Mouse (Mus musculus) MEL (cell line): ENCODE data around the gene Ptprj.

Experiments
- CTCF ChIP-seq, 3 experiments: IDR thresholded peaks in 2 of 3; conservative IDR thresholded peaks in 1 of 3; 2 replicates each; pipeline ENCODE4 v1.5.1; 2011 to 2012; ENCODE audit warnings: low read length in 3 of 3, low read depth in 2 of 3, mild to moderate bottlenecking in 2 of 3, improper control_type of control experiment in 1 of 3, inconsistent platforms in 1 of 3, mixed read lengths in 1 of 3, moderate library complexity in 1 of 3; ENCODE audit not compliant: control insufficient read depth in 1 of 3, insufficient read depth in 1 of 3, poor library complexity in 1 of 3, severe bottlenecking in 1 of 3
- EP300 ChIP-seq, 2 experiments: IDR thresholded peaks; 2 replicates each; pipeline ENCODE4 v1.6.1; 2011; ENCODE audit warnings: improper control_type of control experiment in 2 of 2, low read length in 2 of 2, low read depth in 1 of 2, mild to moderate bottlenecking in 1 of 2
- ETS1 ChIP-seq: IDR thresholded peaks from 2 replicates; pipeline ENCODE4 v1.6.1; 2012; ENCODE audit warnings: low read depth, mild to moderate bottlenecking, inconsistent platforms, low read length, improper control_type of control experiment, moderate library complexity
- GATA1 ChIP-seq: IDR thresholded peaks from 2 replicates; pipeline ENCODE4 v1.6.1; 2011; ENCODE audit warnings: low read depth, low read length, improper control_type of control experiment
- NRF1 ChIP-seq: IDR thresholded peaks from 2 replicates; pipeline ENCODE4 v1.6.1; 2014; ENCODE audit warnings: low read depth, mild to moderate bottlenecking, inconsistent platforms, low read length, improper control_type of control experiment, moderate library complexity; ENCODE audit not compliant: poor library complexity, insufficient read depth, severe bottlenecking
- POLR2A ChIP-seq, 2 experiments: IDR thresholded peaks; 2 replicates each; pipeline ENCODE4 v1.6.1; 2011 to 2012; ENCODE audit warnings: low read length in 2 of 2, mild to moderate bottlenecking in 2 of 2, control low read depth in 1 of 2, improper control_type of control experiment in 1 of 2, low read depth in 1 of 2, moderate library complexity in 1 of 2; ENCODE audit not compliant: control insufficient read depth in 1 of 2, insufficient read depth in 1 of 2, poor library complexity in 1 of 2
- RAD21 ChIP-seq: IDR thresholded peaks from 2 replicates; pipeline ENCODE4 v1.6.1; 2011; ENCODE audit warnings: mild to moderate bottlenecking, low read depth, low read length, improper control_type of control experiment
- TCF12 ChIP-seq: IDR thresholded peaks from 2 replicates; pipeline ENCODE4 v1.6.1; 2014; ENCODE audit warnings: low read depth, mild to moderate bottlenecking, inconsistent platforms, low read length, improper control_type of control experiment, moderate library complexity
- ZMIZ1 ChIP-seq: IDR thresholded peaks from 2 replicates; pipeline ENCODE4 v1.6.1; 2012; ENCODE audit warnings: low read depth, mild to moderate bottlenecking, inconsistent platforms, low read length, improper control_type of control experiment, moderate library complexity
- ZNF384 ChIP-seq: IDR thresholded peaks from 2 replicates; pipeline ENCODE4 v1.6.1; 2012; ENCODE audit warnings: low read depth, mild to moderate bottlenecking, inconsistent platforms, low read length, improper control_type of control experiment

GRCm38 (mm10) chr2:90582311-90582710 lies 1.9 kb upstream of the Ptprj start:
- TF ChIP-seq POLR2A (IDR thresholded peaks at IDR 0.05; ENCODE audit: control insufficient read depth in 1 of 2, insufficient read depth in 1 of 2, low read depth in 1 of 2, low read length in 2 of 2, poor library complexity in 1 of 2): no peak
- TF ChIP-seq EP300 (IDR thresholded peaks at IDR 0.05; ENCODE audit: low read depth in 1 of 2, low read length in 2 of 2): no peak
- TF ChIP-seq CTCF (IDR thresholded peaks at IDR 0.05 in 2 of 3, conservative IDR thresholded peaks at IDR 0.05 in 1 of 3; ENCODE audit: control insufficient read depth in 1 of 3, insufficient read depth in 1 of 3, low read depth in 2 of 3, low read length in 3 of 3, poor library complexity in 1 of 3, severe bottlenecking in 1 of 3): no peak
- TF ChIP-seq TCF12: no peak
- TF ChIP-seq GATA1: no peak
- no peak for TF ChIP-seq NRF1
- TF ChIP-seq RAD21: no peak
- TF ChIP-seq ZMIZ1: no peak
- TF ChIP-seq ETS1: no peak
- TF ChIP-seq ZNF384: no peak
